Mouse (Mus musculus) T-helper 1 cell (primary cell): ENCODE data around the gene Uvrag.
"Not testable (repeated sequence)": the region's sequence is repeated elsewhere in the genome, so short reads cannot be mapped to it uniquely, and the experiment has no call there.

ENCODE experiments used
- in situ Hi-C: fragments of 300-600 bp; cut with MboI, MseI; formaldehyde crosslinking; loops from one replicate; pipeline ENCODE4 v1.15.1; 2025; ENCODE audit warnings: high pct_unique_total_duplicates

Uvrag gene

DNA sequence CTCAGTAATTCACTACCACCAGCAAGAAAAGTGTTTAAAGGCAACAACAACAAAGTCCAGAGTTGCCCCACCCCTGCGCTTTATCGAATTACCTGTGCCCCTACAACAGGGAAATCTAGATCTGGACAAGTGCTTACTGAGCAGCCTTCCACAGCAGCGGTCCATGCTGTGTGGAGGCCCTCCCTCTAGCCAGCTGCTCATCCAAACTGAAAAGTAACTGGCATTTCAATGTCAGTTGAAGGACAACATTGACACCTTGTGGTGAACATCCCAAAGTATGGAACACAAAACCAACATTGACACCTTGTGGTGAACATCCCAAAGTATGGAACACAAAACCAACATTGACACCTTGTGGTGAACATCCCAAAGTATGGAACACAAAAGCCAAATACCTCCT lies 78.7 kb downstream of the Uvrag start:
- in situ Hi-C loops: not testable (repeated sequence)

- in situ Hi-C loops: no loop called here
These were observed 79.8 kb downstream of the Uvrag start for GRCm38 (mm10) chr7:99061056-99061680.

DNA sequence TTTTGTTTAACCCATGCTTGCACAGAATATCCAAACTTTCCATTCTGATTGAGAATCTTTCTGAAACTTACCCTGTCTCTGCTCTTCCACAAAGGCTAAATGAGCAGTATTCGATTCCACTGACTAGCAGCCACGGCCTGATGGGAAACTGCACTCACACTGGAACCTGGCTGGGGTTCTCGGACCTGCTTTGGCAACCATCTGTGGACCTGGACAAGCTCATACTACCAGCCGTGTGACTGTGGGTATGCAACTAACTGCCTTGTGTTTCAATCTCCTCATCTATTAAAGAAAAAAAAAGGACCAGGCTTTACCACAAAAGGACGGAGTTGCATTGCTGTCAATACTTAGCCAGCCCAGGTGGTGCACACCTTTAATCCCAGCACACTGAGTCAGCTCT lies 80.5 kb downstream of the Uvrag start:
- in situ Hi-C loops: no loop called here

DNA sequence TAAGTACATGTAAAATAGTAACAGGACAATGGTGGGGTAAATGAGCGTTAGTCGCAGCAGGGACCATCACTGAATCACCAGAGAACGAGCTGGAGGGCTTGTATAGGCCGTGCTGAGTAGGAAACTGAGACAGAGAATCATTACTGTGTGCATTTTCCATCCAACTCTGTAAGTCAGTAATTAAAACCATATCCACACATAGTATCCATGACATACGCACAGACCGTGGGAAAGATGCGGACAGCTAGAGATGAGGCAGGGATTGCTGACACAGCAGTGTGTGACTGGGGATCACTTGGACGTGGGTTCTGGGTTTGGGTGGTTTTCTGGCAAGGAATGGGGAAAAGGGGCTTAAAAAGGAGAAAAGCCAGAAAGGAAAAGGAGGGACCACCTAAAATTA lies 81.0 kb downstream of the Uvrag start:
- in situ Hi-C loops: no loop called here

GRCm38 (mm10) chr7:99057053-99057630 lies 83.8 kb downstream of the Uvrag start:
- in situ Hi-C loops: no loop called here

DNA sequence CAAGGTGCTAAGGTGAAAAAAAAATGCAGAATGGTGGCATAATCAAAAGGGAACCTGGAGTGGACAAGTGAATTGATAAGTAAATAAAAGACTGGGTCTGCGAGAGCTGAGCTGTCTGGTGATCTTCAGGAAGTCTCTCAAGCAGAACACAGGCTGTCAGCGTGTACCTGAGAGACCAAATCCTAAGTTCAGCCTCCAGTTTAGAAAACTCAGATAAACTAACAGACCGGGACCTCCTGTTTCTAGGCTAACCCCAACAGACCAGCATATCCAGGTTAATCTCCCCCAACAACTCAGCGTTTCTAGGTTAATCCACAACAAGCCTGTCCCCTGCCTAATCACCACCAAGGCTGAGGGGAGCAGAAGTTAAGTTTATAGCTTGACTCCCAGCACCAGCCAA lies 87.3 kb downstream of the Uvrag start:
- in situ Hi-C loops: no loop called here

GRCm38 (mm10) chr7:99052471-99053241 lies 88.3 kb downstream of the Uvrag start:
- in situ Hi-C loops: no loop called here

DNA sequence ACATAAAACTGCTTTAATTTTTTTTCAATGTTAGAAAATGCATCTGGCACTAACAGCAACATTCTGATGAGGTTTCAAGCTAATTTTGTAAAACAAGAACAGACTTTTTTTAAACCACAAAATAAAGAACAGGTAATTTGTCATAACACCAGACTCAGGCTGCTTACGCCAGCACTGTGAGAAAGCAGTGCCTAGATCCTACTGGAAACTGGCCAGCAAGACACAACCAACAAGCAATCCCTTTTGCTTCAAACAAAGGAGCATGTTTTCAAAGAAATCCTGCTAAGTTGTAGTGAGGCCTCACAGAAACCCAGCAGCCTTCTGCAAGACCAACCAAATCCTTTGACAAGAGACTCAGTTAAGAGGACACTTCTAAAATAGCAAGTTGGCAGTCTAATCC lies 90.1 kb downstream of the Uvrag start:
- in situ Hi-C loops: no loop called here

GRCm38 (mm10) chr7:99049897-99050296 lies 91.0 kb downstream of the Uvrag start:
- in situ Hi-C loops: no loop called here

GRCm38 (mm10) chr7:99046545-99047206 lies 94.3 kb downstream of the Uvrag start:
- in situ Hi-C loops: no loop called here

DNA sequence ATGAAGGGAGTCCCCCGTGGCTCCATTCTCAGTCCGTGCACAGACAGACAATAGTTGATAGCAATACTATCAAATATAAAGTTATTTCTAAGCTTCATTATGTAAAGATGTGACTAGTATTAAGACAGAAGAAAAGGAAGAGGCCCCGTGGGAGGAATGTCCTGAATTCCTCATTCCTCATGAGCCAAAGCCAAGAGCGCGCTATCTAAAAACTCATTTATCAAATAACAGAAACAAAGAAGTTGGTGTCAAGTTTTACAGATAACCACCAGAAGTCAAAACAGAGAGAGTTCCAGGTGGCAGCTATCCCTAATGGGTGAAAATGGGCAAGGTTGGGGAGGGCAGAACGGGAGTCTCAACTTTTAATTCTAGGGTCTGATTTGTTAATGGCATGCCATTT lies 95.4 kb downstream of the Uvrag start:
- in situ Hi-C loops: no loop called here

DNA sequence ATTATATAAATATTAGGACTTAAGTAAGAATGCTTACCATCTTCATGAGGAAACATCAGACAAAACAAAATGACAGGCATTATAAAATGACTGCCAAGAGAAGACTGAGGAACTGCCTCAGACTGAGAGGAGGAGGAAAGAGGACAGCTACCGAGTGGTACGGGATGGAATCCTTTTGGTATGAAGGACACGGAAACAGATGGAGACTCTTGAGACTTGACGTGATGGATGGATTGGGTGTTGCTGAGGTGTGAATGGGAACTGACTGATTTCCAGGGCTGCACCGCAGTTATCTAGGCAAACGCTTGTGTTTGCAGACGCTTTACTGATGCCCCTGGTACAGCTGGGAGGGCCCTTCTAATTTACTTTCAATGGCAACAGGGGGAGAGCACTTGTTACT lies 97.0 kb downstream of the Uvrag start:
- in situ Hi-C loops: no loop called here

GRCm38 (mm10) chr7:99043322-99043721 lies 97.6 kb downstream of the Uvrag start:
- in situ Hi-C loops: no loop called here

DNA sequence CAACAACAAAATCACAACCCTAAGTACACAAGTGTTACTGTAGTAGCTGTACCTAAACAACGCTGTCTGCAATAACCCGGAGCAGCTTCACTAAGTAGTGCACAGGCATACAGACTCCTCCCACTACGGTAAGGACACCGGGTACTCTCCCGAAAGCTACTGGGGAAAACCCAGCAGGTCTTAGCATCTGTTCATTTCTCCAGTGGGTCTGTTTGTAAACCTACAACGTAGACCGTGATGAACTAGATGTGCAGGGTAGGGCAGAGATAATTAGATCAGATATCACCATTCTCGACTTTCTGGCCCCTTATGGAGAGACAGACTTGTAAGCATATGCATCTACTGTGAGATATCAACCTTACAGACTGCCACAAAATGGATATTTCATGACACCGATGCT lies 99.1 kb downstream of the Uvrag start:
- in situ Hi-C loops: no loop called here

GRCm38 (mm10) chr7:99039912-99040311 lies 101.0 kb downstream of the Uvrag start:
- in situ Hi-C loops: no loop called here

GRCm38 (mm10) chr7:99036284-99036683 lies 104.7 kb downstream of the Uvrag start:
- in situ Hi-C loops: no loop called here

DNA sequence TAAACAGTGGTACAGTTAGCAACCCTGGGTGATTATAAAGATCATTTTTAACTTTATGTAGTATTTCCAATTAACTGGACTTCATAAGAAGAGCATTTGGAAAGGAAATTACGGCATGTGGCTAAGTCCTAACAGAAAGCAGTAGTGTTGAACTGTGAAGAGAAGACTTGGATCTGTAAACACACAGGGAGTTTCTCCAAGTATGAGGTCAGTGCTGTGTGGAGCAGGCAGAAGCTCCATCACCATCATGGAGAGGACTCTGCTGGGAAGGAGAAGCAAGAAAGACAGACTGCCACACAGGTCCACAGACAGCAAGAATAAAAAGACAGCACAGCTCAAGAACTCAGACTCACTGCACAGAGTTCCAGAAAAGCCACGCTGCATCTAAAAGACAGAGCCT lies 106.0 kb downstream of the Uvrag start:
- in situ Hi-C loops: no loop called here

GRCm38 (mm10) chr7:99033838-99034237 lies 107.1 kb downstream of the Uvrag start:
- in situ Hi-C loops: no loop called here

GRCm38 (mm10) chr7:99033314-99033713 lies 107.6 kb downstream of the Uvrag start:
- in situ Hi-C loops: no loop called here

GRCm38 (mm10) chr7:99032051-99032450 lies 108.9 kb downstream of the Uvrag start:
- in situ Hi-C loops: no loop called here

- in situ Hi-C loops: no loop called here
These were observed 112.8 kb downstream of the Uvrag start for GRCm38 (mm10) chr7:99028108-99028507.

DNA sequence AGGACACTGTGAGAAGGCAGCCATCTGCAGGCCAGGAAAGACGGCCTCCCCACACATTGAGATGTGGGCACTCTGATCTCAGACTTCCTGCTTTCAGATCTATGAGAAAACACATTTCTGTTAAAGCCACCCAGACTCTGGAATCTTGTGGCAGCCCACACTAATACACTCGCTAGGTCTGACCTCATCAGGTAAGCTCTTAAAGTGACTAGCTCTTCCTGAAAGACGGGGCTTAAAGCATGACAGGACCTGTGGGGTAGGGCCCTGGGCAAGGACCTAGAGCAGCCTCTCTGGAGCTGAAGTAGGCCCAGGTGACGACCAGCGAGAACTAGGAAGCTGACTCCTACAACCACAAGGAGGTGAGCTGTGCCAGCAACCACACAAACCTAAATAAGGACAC lies 113.8 kb downstream of the Uvrag start:
- in situ Hi-C loops: no loop called here

GRCm38 (mm10) chr7:99025989-99026388 lies 115.0 kb downstream of the Uvrag start:
- in situ Hi-C loops: no loop called here
